Mouse (Mus musculus) megakaryocyte-erythroid progenitor cell, adult 5 weeks (primary cell): Measurements from ENCODE around the gene Ceacam18. TPM values are rescaled to one million over a fixed set of nuclear protein-coding genes. Genes with fewer than 3 reads are reported as not detected.

Experiments used
- polyA plus RNA-seq: library from polyadenylated mRNA; stranded (reverse); fragments of >175 nt; gene quantifications from 2 replicates; pipeline ENCODE4 v1.2.3, GENCODE M21; 2012

The Ceacam18 gene
- polyA plus RNA-seq, result not detected in 2 replicates

DNA sequence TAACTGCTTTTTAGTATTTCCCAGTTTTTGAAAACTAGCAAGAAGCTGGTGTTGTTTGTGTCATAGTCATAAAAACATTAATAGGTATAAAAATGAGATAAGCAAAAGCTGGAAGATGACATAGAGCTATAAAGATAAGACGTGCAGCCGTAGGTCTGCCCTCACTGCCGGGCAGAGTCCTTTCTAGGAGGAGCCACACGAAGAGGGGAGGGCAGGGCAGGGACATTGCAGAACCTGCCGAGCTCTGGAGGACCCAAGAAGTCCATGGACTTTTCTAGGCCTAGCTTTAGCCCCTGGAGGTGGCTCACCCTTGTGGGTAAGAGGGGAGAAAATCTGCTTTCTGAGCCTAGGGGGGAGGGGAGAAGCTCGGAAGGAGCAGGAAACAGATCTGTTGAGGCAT lies at the start of gene Ceacam18:
Gene Ceacam18 (plus strand): TSS at position 208 of the 400 bp plus-strand sequence.

DNA sequence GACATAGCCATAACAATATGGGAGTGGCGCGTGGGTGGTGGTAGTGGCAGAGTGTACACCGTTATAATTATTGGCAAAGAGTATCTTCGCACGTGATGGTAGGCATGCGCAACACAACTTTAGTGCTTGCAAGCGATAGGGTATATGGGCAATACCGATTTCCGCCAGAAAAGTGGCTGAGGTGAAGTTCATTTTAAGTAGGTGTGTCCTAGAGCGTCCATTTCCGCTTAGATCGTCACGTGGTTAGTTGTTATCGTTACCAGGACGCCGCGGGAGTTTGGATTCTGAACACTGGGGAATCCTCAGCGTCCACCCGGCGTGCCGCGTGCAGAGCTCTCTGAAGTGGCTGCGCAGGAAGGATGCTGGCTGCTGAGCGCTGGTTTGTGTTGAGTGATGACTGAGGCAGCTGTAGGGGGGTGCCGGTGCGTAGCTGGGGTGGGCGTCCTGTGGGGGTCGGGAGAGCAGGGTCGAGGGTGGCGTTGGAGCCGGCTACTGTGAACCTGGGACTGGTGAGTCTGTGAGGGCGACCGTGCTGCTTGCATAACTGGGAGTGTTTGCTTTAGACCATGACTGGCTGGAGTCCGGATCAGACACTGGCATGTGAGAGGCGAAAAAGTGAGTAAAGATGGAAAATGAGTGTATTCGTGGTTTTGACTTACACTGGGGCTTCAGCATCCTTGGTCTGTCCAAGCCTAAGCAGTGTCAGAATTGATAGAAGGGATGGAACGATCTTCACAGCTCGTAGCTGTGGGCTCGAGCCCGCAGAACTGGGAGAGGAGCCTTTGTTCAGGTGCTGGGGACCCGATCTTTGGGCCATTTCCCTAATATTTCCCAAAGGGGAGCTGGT lies 27.4 kb upstream of the Ceacam18 start, which contains the start of gene Zfp819:
Gene Zfp819 (plus strand): TSS at position 274 of the 847 bp plus-strand sequence.

DNA sequence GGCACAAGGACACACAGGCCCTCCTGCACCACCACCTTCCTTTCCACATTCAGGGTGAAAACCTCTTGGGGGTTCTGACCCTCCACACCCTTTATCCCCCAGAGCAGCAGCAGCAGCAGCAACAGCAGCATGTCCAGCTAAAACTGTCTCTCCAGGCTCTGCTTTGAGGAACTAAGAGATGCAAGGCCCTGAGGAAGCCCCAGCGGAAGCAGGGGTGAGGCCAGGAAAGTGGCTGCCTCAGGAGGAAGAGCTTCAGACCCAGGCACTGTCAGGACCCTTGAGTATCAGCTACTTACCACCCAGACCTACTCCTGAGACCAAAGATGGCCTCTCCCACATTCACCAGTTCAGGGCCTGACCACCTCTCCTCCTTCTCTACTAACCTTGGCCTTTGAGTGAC lies 25.5 kb downstream of the Ceacam18 start, which contains the start of gene Siglece:
Gene Siglece (minus strand): TSS at position 160 of the 400 bp plus-strand sequence.

DNA sequence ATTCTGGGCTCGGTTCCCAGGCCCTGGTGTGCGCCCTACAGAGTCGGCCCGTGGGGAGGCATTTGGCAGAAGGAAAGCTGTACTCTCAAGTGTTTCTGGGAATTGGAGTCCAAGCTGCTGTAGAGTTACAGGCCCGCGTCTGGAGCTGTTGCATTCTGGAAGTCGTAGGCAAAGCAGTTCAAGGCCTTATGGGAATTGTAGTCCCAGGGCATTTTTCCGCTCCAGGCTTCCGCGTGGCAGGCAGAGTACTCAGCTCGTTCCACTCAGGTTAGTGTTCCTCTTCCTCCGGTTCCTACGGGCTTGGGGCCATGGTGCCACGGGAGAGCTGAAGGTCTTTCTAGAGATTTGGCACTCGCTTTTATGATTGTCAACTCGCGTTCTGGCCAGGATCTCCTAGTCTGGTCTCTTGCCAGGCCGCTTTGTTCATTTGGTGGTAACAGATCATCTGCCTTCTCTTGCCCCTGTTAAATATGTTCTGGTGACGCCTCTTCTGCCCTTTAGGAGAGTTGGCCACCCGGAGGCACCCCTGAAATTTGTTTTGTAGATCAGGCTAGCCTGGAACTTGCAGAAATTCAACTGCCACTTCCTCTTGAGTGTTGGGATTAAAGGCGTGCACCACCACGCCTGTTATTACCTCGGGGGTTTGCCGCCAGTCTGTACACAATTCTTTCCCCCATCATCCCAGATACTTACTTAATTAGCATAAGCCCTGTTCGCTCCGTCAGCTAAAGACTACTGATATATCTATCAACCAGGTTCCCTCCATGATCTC lies 37.5 kb downstream of the Ceacam18 start, which contains the start of gene Ctu1:
Gene Ctu1 (plus strand): TSS at position 208 of the 772 bp plus-strand sequence.

DNA sequence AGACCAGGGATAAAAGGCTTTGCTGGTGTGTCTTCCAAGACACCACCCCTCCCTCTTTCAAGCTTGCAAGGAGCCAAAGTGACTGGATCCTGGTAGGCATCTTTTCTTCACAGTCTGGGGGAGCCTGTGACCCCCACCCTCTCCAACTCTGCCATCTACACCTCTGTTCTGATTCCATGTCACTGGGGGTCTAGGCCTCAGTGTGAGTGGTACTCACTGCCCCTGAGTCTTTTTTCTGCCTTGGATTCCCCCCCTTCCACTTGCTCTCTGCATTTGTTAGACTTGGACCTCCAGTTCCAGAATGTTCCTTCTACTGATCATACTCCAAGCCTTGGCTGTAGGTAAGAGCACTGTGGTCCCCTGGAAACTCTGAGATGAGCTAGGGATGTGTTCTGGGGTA lies 55.6 kb downstream of the Ceacam18 start, which contains the start of gene Klk14:
Gene Klk14 (plus strand): TSS at position 301 of the 400 bp plus-strand sequence.

Other genes starting within 250 kb of the Ceacam18 start
- 9.9 and 20.2 TPM in 2 replicates for gene Siglecg, start 226.5 kb upstream of the Ceacam18 start, polyA plus RNA-seq
- 3.0 and 3.5 TPM in 2 replicates for gene Lim2, start 207.0 kb upstream of the Ceacam18 start, polyA plus RNA-seq
- gene Nkg7, start 197.6 kb upstream of the Ceacam18 start, polyA plus RNA-seq, result 20.5 and 36.9 TPM in 2 replicates
- 0.26 TPM in 1 of 2 replicates, not detected in the other for gene Cldnd2, start 193.9 kb upstream of the Ceacam18 start, polyA plus RNA-seq
- 228 and 243 TPM in 2 replicates for gene Etfb, start 190.6 kb upstream of the Ceacam18 start, polyA plus RNA-seq
- gene Gm45233, start 190.6 kb upstream of the Ceacam18 start, polyA plus RNA-seq, result 0.39 and 0.93 TPM in 2 replicates
- 21.8 and 23.6 TPM in 2 replicates for gene Vsig10l, start 171.6 kb upstream of the Ceacam18 start, polyA plus RNA-seq
- gene Iglon5, start 144.6 kb upstream of the Ceacam18 start, polyA plus RNA-seq, result 0.09 TPM in 1 of 2 replicates, not detected in the other
- 0.05 and 0.07 TPM in 2 replicates for gene 4931406B18Rik, start 128.8 kb upstream of the Ceacam18 start, polyA plus RNA-seq
- gene Cd33, start 90.3 kb upstream of the Ceacam18 start, polyA plus RNA-seq, result 3.4 and 4.1 TPM in 2 replicates
- gene Zfp658, start 72.5 kb upstream of the Ceacam18 start, polyA plus RNA-seq, result 0.25 and 0.46 TPM in 2 replicates
- 0.04 and 0.14 TPM in 2 replicates for gene Zfp719, start 55.1 kb upstream of the Ceacam18 start, polyA plus RNA-seq
- not detected in 2 replicates for gene Zfp819, start 27.5 kb upstream of the Ceacam18 start, polyA plus RNA-seq
- 0.99 and 3.2 TPM in 2 replicates for gene Siglece, start 25.5 kb downstream of the Ceacam18 start, polyA plus RNA-seq
- gene Ctu1, start 37.3 kb downstream of the Ceacam18 start, polyA plus RNA-seq, result 18.6 and 19.4 TPM in 2 replicates
- gene Klk14, start 55.7 kb downstream of the Ceacam18 start, polyA plus RNA-seq, result not detected in 2 replicates
- not detected in 2 replicates for gene Klk13, start 77.9 kb downstream of the Ceacam18 start, polyA plus RNA-seq
- gene Klk12, start 134.2 kb downstream of the Ceacam18 start, polyA plus RNA-seq, result not detected in 2 replicates
- gene Klk11, start 139.9 kb downstream of the Ceacam18 start, polyA plus RNA-seq, result not detected in 2 replicates
- 0.06 TPM in 1 of 2 replicates, not detected in the other for gene Klk10, start 146.3 kb downstream of the Ceacam18 start, polyA plus RNA-seq
- gene Klk9, start 157.2 kb downstream of the Ceacam18 start, polyA plus RNA-seq, result not detected in 2 replicates
- 25.3 and 55.0 TPM in 2 replicates for gene Klk8, start 162.9 kb downstream of the Ceacam18 start, polyA plus RNA-seq
- not detected in 2 replicates for gene Klk7, start 176.6 kb downstream of the Ceacam18 start, polyA plus RNA-seq
- not detected in 2 replicates for gene Klk6, start 189.8 kb downstream of the Ceacam18 start, polyA plus RNA-seq
- not detected in 2 replicates for gene Klk5, start 207.3 kb downstream of the Ceacam18 start, polyA plus RNA-seq
- gene Klk4, start 246.5 kb downstream of the Ceacam18 start, polyA plus RNA-seq, result not detected in 2 replicates